Mouse (Mus musculus) neural tube, embryonic 13.5 days (tissue): ENCODE data around the gene AI413582. TPM values are rescaled to one million over a fixed set of nuclear protein-coding genes. Genes with fewer than 3 reads are reported as not detected.

Experiments
- ATAC-seq: fragments of 200-750 bp; cut with Nextera tagmentation; 2 replicates; pipeline ENCODE4 v1.8.0; 2017; ENCODE audit warnings: low read depth, mild to moderate bottlenecking, moderate TSS enrichment, moderate library complexity
- H3K27ac ChIP-seq: fragments of 300-500 bp; sonication (generic); replicated peaks from 2 replicates; pipeline ENCODE4 v1.5.1; 2015; ENCODE audit warnings: moderate library complexity, mild to moderate bottlenecking, inconsistent platforms
- H3K27me3 ChIP-seq: fragments of 300-500 bp; sonication (generic); 2 replicates; pipeline ENCODE4 v1.6.1; 2015; ENCODE audit warnings: mild to moderate bottlenecking, inconsistent platforms
- H3K36me3 ChIP-seq: fragments of 300-500 bp; sonication (generic); 2 replicates; pipeline ENCODE4 v1.6.1; 2015; ENCODE audit warnings: mild to moderate bottlenecking, inconsistent platforms
- H3K4me1 ChIP-seq: fragments of 300-500 bp; sonication (generic); replicated peaks from 2 replicates; pipeline ENCODE4 v1.6.1; 2015; ENCODE audit warnings: inconsistent platforms
- H3K4me2 ChIP-seq: fragments of 300-500 bp; sonication (generic); 2 replicates; pipeline ENCODE4 v1.6.1; 2015; ENCODE audit warnings: inconsistent platforms, mild to moderate bottlenecking, moderate library complexity
- H3K4me3 ChIP-seq: fragments of 300-500 bp; sonication (generic); 2 replicates; pipeline ENCODE4 v1.5.1; 2015; ENCODE audit warnings: mild to moderate bottlenecking, inconsistent platforms
- H3K9ac ChIP-seq: fragments of 300-500 bp; sonication (generic); 2 replicates; pipeline ENCODE4 v1.6.1; 2015; ENCODE audit warnings: moderate library complexity, mild to moderate bottlenecking, inconsistent platforms
- H3K9me3 ChIP-seq: fragments of 300-500 bp; sonication (generic); 2 replicates; pipeline ENCODE4 v1.6.1; 2016; ENCODE audit warnings: inconsistent platforms
- WGBS: fragments of 180-500 bp; shearing (Covaris S2); methylation state at CpG from one replicate; pipeline ENCODE4 v1.1.7; 2015; 5-methylcytosine and 5-hydroxymethylcytosine counted together
- polyA plus RNA-seq: library from polyadenylated mRNA; unstranded; fragments of >200 nt; fragmentation: Nextera tagmentation; extraction: Ambion mirVana; gene quantifications from 2 replicates; pipeline ENCODE4 v1.2.1, GENCODE M21; 2015

AI413582 gene
- polyA plus RNA-seq, 1 experiment from 2014 or later: 46.0 TPM

DNA sequence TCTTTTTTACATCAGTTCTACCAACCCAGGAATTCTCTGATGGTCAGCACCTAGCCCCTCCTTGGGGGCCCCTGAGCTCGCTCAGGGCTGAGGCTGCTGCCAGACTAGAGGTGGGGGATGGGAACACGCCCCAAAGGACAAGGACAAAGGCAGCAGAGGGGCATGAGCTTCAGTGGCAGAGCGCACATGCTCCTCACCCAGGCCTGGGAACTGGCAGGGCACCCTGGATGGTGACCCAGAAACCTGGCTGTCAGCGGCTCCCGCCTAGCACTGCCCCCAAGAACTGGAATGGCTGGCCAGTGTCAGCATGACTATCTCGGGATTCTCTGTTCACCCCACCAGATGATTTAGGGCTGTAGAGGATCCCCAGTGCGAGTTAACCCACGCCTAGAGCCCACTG is 16.3 kb downstream of the AI413582 start:
- no peak overlapping the region for H3K4me3 ChIP-seq
- H3K36me3 ChIP-seq: no peaks in the 10 kb centered on the region
- no peaks in the 10 kb centered on the region for H3K9me3 ChIP-seq
- WGBS: 40% methylated on average over 8 of the region's 8 CpGs
- H3K27me3 ChIP-seq: no peaks in the 10 kb centered on the region
- ATAC-seq: no peak
- peak overlapping the region; percentile 2; the same call in 1 of the 2 replicates for H3K9ac ChIP-seq
- no peak overlapping the region for H3K27ac ChIP-seq
- H3K4me1 ChIP-seq: peaks cover 13% of the 10 kb centered on the region
- no peak overlapping the region for H3K4me2 ChIP-seq

DNA sequence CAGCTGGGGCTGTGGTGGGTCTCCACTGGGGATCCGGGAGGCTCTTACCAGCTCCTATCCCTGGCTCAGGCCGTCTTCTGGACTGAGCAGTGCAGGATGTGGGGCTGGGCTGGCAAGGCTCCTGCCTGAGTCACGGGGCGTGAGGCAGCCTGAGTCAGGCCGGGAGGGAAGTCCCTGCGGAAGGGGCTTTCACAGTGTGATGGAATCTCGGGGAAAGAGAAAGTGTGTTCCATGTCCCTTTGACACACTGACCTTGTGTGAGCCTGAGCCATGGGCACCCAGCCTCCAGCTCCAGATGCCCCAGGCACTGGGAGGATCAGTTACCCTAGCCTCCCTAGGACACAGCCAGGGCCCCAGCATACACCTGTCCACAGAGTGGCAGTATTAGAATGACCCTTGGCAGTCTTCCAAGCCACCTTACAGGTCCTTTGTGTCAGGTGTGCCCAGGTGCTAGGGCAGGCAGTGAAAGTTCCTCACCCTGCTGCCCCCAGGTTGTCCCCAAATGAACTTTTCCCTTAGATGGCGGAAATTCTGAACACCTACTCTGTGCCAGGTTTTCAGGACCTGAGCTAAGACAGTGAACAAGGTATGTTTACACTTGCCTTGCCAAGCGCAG is 18.2 kb downstream of the AI413582 start:
- H3K27ac ChIP-seq: no peak overlapping the region
- H3K9ac ChIP-seq: no peak overlapping the region
- no peak overlapping the region for H3K4me3 ChIP-seq
- H3K4me1 ChIP-seq: peaks cover 13% of the 10 kb centered on the region
- no peaks in the 10 kb centered on the region for H3K36me3 ChIP-seq
- H3K4me2 ChIP-seq: no peak overlapping the region
- no peak for ATAC-seq
- no peaks in the 10 kb centered on the region for H3K9me3 ChIP-seq
- WGBS: 77% methylated on average over 9 of the region's 9 CpGs
- no peaks in the 10 kb centered on the region for H3K27me3 ChIP-seq

DNA sequence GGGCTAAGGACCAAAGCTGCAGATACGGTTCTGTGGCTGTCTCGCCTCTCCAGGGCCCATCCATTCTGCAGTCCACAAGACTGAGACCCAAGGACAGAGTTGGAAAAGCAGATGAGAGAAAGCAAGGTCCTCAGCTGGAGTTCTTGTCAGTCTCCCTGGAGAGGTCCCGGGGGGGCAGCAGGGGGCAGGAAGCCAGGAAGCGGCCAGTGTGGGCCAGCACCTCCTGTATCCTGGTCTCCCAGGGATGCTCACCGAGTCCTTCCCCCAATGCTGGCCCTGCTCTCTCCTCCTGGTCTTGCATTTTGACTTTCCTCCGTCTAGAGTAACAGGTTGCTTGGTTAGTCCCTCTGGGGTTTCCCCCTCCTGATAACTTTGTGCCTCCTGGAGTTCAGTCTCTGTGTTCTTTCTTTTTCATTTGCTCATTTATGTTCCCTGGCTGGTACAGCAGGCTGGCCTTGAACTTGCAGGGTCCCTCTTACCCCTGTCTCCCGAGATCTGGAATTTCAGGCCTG is 18.9 kb downstream of the AI413582 start:
- ATAC-seq: no peak
- Histone ChIP-seq H3K9me3 (no peaks in the 10 kb centered on the region), H3K9ac (no peak overlapping the region), H3K4me3 (no peak overlapping the region), H3K4me1 (peaks cover 13% of the 10 kb centered on the region), H3K27ac (no peak overlapping the region), H3K4me2 (no peak overlapping the region), H3K27me3 (no peaks in the 10 kb centered on the region), H3K36me3 (no peaks in the 10 kb centered on the region)
- WGBS: 65% methylated on average over 7 of the region's 7 CpGs

DNA sequence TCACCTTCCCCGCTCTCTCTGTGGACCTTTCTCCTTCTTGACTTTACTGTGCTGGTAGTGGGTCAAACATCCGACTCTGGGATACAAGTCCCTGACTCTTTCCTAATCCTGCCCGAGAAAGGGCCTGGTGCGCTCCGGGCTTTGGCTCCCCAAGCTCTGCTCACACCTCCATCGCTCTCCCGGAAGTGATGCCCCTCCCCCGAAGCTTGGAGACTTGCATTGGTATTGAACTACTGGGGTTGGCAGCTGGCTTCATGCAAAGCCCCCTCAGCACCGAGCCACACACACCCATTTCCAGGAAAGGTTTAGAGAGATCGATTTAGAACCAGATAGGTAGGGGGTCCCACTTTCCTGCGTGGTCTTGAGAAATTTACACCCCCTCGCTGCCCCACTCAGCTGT is 19.6 kb downstream of the AI413582 start:
- Histone ChIP-seq H3K4me2 (no peak overlapping the region), H3K4me1 (peaks cover 13% of the 10 kb centered on the region), H3K36me3 (no peaks in the 10 kb centered on the region), H3K9ac (no peak overlapping the region), H3K9me3 (no peaks in the 10 kb centered on the region), H3K4me3 (no peak overlapping the region), H3K27ac (no peak overlapping the region), H3K27me3 (no peaks in the 10 kb centered on the region)
- no peak for ATAC-seq
- WGBS: 54% methylated on average over 12 of the region's 12 CpGs

DNA sequence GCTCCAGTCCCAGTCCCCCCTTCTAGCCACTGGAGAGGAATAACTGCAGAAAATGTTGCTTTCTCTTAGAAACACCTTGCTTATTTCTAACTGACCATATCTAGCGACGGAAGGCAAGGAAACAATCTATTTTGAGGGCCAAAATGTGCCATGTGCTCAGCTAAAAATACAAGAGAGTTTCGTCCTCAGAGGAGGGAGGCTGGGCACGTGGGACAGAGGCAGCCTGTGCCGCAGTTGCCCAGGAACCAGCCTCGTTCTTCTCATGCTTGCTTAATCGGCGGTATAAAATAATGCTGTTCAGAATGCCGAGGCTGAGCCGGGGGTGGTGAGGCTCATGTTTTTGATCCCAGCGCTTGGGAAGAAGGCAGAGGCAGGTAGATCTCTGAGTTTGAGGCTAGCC is 21.0 kb downstream of the AI413582 start:
- ATAC-seq: no peak
- no peak overlapping the region for H3K4me2 ChIP-seq
- peaks cover 11% of the 10 kb centered on the region for H3K4me1 ChIP-seq
- no peak overlapping the region for H3K27ac ChIP-seq
- no peaks in the 10 kb centered on the region for H3K36me3 ChIP-seq
- no peak overlapping the region for H3K9ac ChIP-seq
- no peaks in the 10 kb centered on the region for H3K9me3 ChIP-seq
- no peaks in the 10 kb centered on the region for H3K27me3 ChIP-seq
- 84% methylated on average over 11 of the region's 11 CpGs for WGBS
- no peak overlapping the region for H3K4me3 ChIP-seq

DNA sequence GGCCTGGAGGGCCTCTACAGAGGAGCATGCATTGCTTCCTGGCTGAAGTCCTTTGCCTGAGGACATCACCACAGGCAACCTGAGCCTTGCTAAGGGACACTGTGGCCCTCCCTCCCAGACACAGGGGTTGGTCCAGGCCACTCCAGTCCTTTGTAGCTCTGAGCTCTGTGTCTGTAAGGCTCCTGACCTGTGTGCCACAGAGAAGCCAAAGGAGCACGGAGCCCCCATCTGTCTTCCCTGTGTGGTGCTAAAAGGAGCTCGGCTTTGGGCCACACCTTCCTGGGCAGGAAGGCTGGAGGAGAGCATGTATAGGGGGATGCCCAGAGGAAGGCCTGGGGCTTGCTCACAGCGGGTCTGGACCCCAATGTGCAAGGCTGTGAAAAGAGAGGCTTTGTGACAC is 23.6 kb downstream of the AI413582 start:
- Histone ChIP-seq H3K9me3 (no peaks in the 10 kb centered on the region), H3K4me3 (no peak overlapping the region), H3K9ac (no peak overlapping the region), H3K4me2 (no peak overlapping the region), H3K36me3 (no peaks in the 10 kb centered on the region), H3K27me3 (no peaks in the 10 kb centered on the region), H3K27ac (no peak overlapping the region), H3K4me1 (no peaks in the 10 kb centered on the region)
- ATAC-seq: no peak
- WGBS: 85% methylated on average over 3 of the region's 3 CpGs

DNA sequence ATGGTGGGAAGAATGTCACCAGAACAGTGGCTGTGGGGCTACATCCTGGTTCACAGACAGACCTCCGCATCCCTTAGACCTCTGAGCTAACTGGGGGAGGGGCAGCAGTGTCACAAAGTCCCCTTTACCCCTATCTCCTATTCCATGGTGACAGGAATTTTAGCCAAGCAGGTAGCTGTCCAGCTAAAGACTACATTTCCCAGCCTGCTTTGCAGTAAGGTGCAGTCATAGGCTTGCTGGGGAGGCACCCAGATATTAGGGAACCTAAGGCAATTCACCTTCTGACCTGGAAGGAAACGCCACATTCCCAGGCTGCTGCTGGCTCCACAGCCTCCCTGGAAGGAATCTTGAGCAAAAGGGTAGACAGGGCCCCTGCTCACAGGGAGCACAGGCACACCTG is 24.3 kb downstream of the AI413582 start:
- no peaks in the 10 kb centered on the region for H3K4me1 ChIP-seq
- ATAC-seq: no peak
- H3K27me3 ChIP-seq: no peaks in the 10 kb centered on the region
- H3K9ac ChIP-seq: no peak overlapping the region
- no peak overlapping the region for H3K4me2 ChIP-seq
- no peak overlapping the region for H3K4me3 ChIP-seq
- H3K27ac ChIP-seq: no peak overlapping the region
- 84% methylated on average over 2 of the region's 2 CpGs for WGBS
- H3K36me3 ChIP-seq: no peaks in the 10 kb centered on the region
- H3K9me3 ChIP-seq: no peaks in the 10 kb centered on the region

DNA sequence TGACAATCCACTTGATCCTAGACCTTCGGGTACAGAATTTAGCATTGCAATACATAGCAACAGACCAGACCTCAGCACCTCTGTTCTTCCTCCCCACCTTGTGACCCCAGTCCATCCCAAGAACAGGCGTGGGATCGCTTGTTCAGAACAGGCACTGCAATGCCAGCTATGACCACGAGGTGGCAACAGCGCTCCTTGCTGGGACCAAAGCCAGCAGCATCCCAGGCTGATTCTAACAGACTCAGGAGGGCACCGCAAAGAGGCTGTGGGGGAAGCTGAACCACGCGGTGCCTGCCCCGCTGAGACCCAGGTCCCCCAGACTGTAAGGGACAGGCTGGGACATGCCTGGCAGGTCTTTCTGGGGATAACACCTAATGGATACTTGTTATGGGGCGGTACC is 30.8 kb downstream of the AI413582 start:
- Histone ChIP-seq H3K27ac (no peak overlapping the region), H3K9me3 (no peaks in the 10 kb centered on the region), H3K36me3 (no peaks in the 10 kb centered on the region), H3K4me3 (no peak overlapping the region), H3K9ac (no peak overlapping the region), H3K4me2 (no peak overlapping the region), H3K27me3 (no peaks in the 10 kb centered on the region), H3K4me1 (peaks cover 3% of the 10 kb centered on the region; the same call in 1 of the 2 replicates)
- ATAC-seq: peak; percentile 78
- WGBS: 3% methylated on average over 10 of the region's 10 CpGs

DNA sequence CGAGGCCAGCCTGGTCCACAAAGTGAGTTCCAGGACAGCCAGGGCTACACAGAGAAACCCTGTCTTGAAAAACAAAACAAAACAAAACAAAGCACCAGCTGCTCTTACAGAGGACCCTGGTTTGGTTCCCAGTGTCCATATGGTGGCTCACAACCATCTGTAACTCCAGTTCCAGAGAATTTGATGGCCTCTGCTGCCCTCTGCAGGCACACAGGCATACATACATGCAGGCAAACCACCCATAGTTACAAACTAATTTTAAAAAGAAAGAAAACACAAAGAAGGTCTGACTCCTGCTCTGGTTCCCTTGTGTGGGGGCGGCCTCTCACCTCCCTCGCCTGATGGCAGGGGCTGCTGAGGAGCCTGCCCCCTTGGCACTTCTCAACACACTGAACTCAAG is 32.2 kb downstream of the AI413582 start:
- Histone ChIP-seq H3K4me3 (no peak overlapping the region), H3K9ac (no peak overlapping the region), H3K4me2 (no peak overlapping the region), H3K9me3 (no peaks in the 10 kb centered on the region), H3K36me3 (no peaks in the 10 kb centered on the region), H3K27ac (no peak overlapping the region), H3K4me1 (peaks cover 3% of the 10 kb centered on the region; the same call in 1 of the 2 replicates), H3K27me3 (no peaks in the 10 kb centered on the region)
- WGBS: 84% methylated on average over 3 of the region's 3 CpGs
- ATAC-seq: no peak

DNA sequence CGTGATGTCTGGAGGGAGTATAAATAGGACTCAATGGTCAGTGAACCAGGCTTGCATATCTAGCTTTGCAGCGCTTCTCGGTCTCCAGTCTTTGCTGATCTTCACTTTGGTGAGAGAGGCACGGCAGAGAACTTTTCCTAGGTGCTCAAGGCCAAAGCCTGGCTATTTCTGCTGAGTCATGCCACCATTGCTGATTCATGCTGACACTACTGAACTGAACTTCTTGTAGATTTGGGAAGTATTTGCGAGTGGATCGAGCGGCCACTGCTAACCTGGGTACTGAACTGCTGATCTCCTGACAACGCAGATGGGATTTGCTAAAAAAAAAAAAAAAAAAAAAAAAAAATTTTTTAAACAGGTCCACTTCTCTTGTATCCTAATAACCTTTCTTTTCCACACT is 33.5 kb downstream of the AI413582 start:
- ATAC-seq: no peak
- peaks cover 3% of the 10 kb centered on the region; the same call in 1 of the 2 replicates for H3K4me1 ChIP-seq
- 90% methylated on average over 8 of the region's 8 CpGs for WGBS

DNA sequence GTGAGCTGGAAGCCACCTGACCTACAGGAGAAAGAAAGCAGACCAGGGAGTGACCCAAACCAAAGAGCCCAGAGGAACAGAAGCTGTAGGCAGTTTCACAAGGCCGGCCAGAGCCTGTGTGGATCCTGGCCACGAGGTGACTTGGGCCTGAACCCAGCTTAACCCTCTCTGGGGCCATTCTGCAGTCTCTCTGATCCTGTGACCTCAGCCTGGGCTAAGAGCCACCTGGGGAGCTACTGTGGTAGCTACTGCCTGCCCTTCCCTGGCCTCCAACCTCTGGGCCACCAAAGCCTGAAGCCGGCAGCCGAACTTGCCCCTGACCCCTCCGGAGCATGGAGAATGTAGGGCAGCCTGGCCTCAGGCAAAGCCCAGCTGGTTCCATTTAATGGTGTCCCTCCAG is 36.8 kb downstream of the AI413582 start:
- ATAC-seq: no peak
- 75% methylated on average over 5 of the region's 5 CpGs for WGBS
- H3K4me3 ChIP-seq: no peak overlapping the region
- no peak overlapping the region for H3K27ac ChIP-seq
- H3K27me3 ChIP-seq: no peaks in the 10 kb centered on the region
- no peak overlapping the region for H3K9ac ChIP-seq
- H3K4me2 ChIP-seq: no peak overlapping the region
- no peaks in the 10 kb centered on the region for H3K9me3 ChIP-seq
- H3K36me3 ChIP-seq: no peaks in the 10 kb centered on the region
- H3K4me1 ChIP-seq: no peaks in the 10 kb centered on the region

More for the DNA sequence above, 33.5 kb downstream of the AI413582 start:
- no peaks in the 10 kb centered on the region for H3K27me3 ChIP-seq
- H3K27ac ChIP-seq: no peak overlapping the region
- no peak overlapping the region for H3K4me3 ChIP-seq
- no peak overlapping the region for H3K4me2 ChIP-seq
- no peaks in the 10 kb centered on the region for H3K36me3 ChIP-seq
- no peak overlapping the region for H3K9ac ChIP-seq
- H3K9me3 ChIP-seq: no peaks in the 10 kb centered on the region

DNA sequence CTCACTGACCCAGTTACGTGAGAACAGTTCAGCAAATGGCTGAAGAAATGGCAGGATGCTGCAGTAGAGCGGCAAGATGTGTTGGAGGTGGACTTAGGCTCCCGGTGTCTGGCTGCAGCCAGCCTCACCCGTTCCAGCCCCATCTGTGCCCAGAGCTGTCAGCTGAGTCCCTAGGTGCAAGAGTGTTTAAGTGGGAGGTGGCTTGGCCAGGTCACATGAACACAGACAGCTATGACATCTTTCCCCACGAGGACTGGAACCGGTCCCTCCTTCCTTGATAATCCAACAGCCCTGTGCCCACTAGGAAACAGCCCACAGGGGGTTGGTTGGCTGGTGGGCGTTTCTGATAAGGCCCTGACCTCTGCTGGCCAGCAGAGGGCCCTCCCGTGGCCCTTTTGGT is 37.5 kb downstream of the AI413582 start:
- WGBS: 47% methylated on average over 8 of the region's 8 CpGs
- H3K27ac ChIP-seq: no peak overlapping the region
- H3K4me2 ChIP-seq: no peak overlapping the region
- no peaks in the 10 kb centered on the region for H3K36me3 ChIP-seq
- H3K9ac ChIP-seq: no peak overlapping the region
- no peak overlapping the region for H3K4me3 ChIP-seq
- H3K9me3 ChIP-seq: no peaks in the 10 kb centered on the region
- H3K4me1 ChIP-seq: no peaks in the 10 kb centered on the region
- ATAC-seq: no peak
- H3K27me3 ChIP-seq: no peaks in the 10 kb centered on the region

DNA sequence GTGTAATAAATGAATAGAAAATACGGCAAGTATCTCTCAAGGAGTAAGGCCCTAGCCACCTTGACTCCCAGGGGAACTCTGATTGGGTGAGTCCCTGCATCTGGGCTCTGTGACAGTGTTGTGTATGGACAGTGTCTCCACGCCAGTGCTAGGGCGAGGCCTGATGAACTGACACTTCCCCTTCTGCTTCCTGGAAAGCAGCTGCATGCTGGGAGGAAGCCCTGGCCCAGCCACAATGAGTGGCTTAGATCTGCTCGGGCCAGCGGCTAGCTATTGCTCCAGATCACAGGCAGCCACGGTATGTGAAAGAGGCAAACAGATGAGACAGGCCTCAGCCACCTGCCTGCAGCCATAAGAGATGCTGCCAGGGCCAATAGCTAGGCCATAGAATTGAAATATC is 38.4 kb downstream of the AI413582 start:
- H3K4me3 ChIP-seq: no peak overlapping the region
- 75% methylated on average over 6 of the region's 6 CpGs for WGBS
- no peaks in the 10 kb centered on the region for H3K9me3 ChIP-seq
- H3K27ac ChIP-seq: no peak overlapping the region
- no peaks in the 10 kb centered on the region for H3K36me3 ChIP-seq
- no peak overlapping the region for H3K9ac ChIP-seq
- peaks cover 4% of the 10 kb centered on the region for H3K27me3 ChIP-seq
- H3K4me2 ChIP-seq: no peak overlapping the region
- no peak for ATAC-seq
- H3K4me1 ChIP-seq: no peaks in the 10 kb centered on the region
